Mouse (Mus musculus) 3134 (cell line): ENCODE data around the gene Pcdh7.
A peak's percentile ranks its signal among the peaks of the same experiment; 100 is the strongest.

ENCODE experiments used
- DNase-seq: peaks from one replicate; pipeline ENCODE4 v3.0.0-alpha.2; 2011; ENCODE audit warnings: low spot score; ENCODE audit not compliant: insufficient read length; ENCODE audit errors: extremely low read depth

Pcdh7 gene

GRCm38 (mm10) chr5:57745879-57746278, 28.1 kb downstream of the Pcdh7 start:
- DNase-seq: no peak

- no peak for DNase-seq
Observed at GRCm38 (mm10) chr5:57750320-57750719, 32.6 kb downstream of the Pcdh7 start.

GRCm38 (mm10) chr5:57755791-57756190, 38.0 kb downstream of the Pcdh7 start:
- peak; percentile 43 for DNase-seq

GRCm38 (mm10) chr5:57756726-57757424, 39.1 kb downstream of the Pcdh7 start:
- DNase-seq: no peak

GRCm38 (mm10) chr5:57757436-57757898, 39.7 kb downstream of the Pcdh7 start:
- peak; percentile 37 for DNase-seq

GRCm38 (mm10) chr5:57758968-57759367, 41.2 kb downstream of the Pcdh7 start:
- DNase-seq: no peak

- peak; percentile 23 for DNase-seq
Observed at GRCm38 (mm10) chr5:57760069-57761063, 42.6 kb downstream of the Pcdh7 start.

- DNase-seq: no peak
Observed at GRCm38 (mm10) chr5:57765356-57765755, 47.6 kb downstream of the Pcdh7 start.

GRCm38 (mm10) chr5:57767346-57767745, 49.6 kb downstream of the Pcdh7 start:
- no peak for DNase-seq

- peak; percentile 14 for DNase-seq
Observed at GRCm38 (mm10) chr5:57768469-57769022, 50.8 kb downstream of the Pcdh7 start.

- DNase-seq: no peak
Observed at GRCm38 (mm10) chr5:57769644-57770043, 51.9 kb downstream of the Pcdh7 start.

- DNase-seq: no peak
Observed at GRCm38 (mm10) chr5:57770364-57770763, 52.6 kb downstream of the Pcdh7 start.

GRCm38 (mm10) chr5:57771122-57771521, 53.4 kb downstream of the Pcdh7 start:
- no peak for DNase-seq

- no peak for DNase-seq
Observed at GRCm38 (mm10) chr5:57772711-57773110, 54.9 kb downstream of the Pcdh7 start.

- no peak for DNase-seq
Observed at GRCm38 (mm10) chr5:57774496-57774895, 56.7 kb downstream of the Pcdh7 start.

- no peak for DNase-seq
Observed at GRCm38 (mm10) chr5:57778093-57778492, 60.3 kb downstream of the Pcdh7 start.

- no peak for DNase-seq
Observed at GRCm38 (mm10) chr5:57779951-57780350, 62.2 kb downstream of the Pcdh7 start.

GRCm38 (mm10) chr5:57780574-57780973, 62.8 kb downstream of the Pcdh7 start:
- no peak for DNase-seq

- no peak for DNase-seq
Observed at GRCm38 (mm10) chr5:57781950-57782349, 64.2 kb downstream of the Pcdh7 start.

GRCm38 (mm10) chr5:57782546-57782945, 64.8 kb downstream of the Pcdh7 start:
- no peak for DNase-seq
